Mouse (Mus musculus): Measurements from ENCODE around the gene Pfkfb4. TPM values are rescaled to one million over a fixed set of nuclear protein-coding genes. Genes with fewer than 3 reads are reported as not detected.

Pfkfb4 gene
- polyA plus RNA-seq, 1 experiment from 2014 or later, result 22.8 TPM

GRCm38 (mm10) chr9:108953081-108953636 is 38.4 kb upstream of the Pfkfb4 start, which contains the start of gene Col7a1:
Gene Col7a1 (plus strand): TSS chr9:108953586.
- Histone ChIP-seq H3K4me1 (ENCODE audit: insufficient read depth, low read depth, low read length) (no peaks in the 10 kb centered on the region), H3K4me3 (ENCODE audit: low read depth, low read length) (no peak within 1 kb of the TSS), H3K9me3 (ENCODE audit: low read length) (no peaks in the 10 kb centered on the region), H3K4me2 (replicated peaks; ENCODE audit: low read depth, low read length) (peak within 1 kb of the TSS; percentile 46), H3K9ac (replicated peaks; ENCODE audit: low read depth) (no peak within 1 kb of the TSS), H3K36me3 (ENCODE audit: insufficient read depth, low read length) (peaks cover 12% of the 10 kb centered on the region; the same call in 1 of the 2 replicates), H3K27ac (ENCODE audit: low read length) (no peak within 1 kb of the TSS), H3K27me3 (replicated peaks; ENCODE audit: insufficient read depth, low read length) (no peaks in the 10 kb centered on the region)
- WGBS, result 10% methylated on average over 15 of the region's 15 CpGs
- DNase-seq (ENCODE audit: low spot score) (peak; percentile 58), ATAC-seq (peak; percentile 45)
- no peak for TF ChIP-seq CTCF (IDR thresholded peaks at IDR 0.05)
- no peak for TF ChIP-seq EP300 (IDR thresholded peaks at IDR 0.05)

GRCm38 (mm10) chr9:108955241-108955640 is 36.3 kb upstream of the Pfkfb4 start:
- Histone ChIP-seq H3K4me2 (replicated peaks; ENCODE audit: low read depth, low read length) (no peak overlapping the region), H3K4me3 (ENCODE audit: low read depth, low read length) (no peak overlapping the region), H3K27me3 (replicated peaks; ENCODE audit: insufficient read depth, low read length) (no peaks in the 10 kb centered on the region), H3K27ac (ENCODE audit: low read length) (no peak overlapping the region), H3K9me3 (ENCODE audit: low read length) (no peaks in the 10 kb centered on the region), H3K9ac (replicated peaks; ENCODE audit: low read depth) (no peak overlapping the region), H3K36me3 (ENCODE audit: insufficient read depth, low read length) (peaks cover 2% of the 10 kb centered on the region; the same call in 1 of the 2 replicates), H3K4me1 (ENCODE audit: insufficient read depth, low read depth, low read length) (no peaks in the 10 kb centered on the region)
- TF ChIP-seq EP300 (IDR thresholded peaks at IDR 0.05) (no peak), CTCF (IDR thresholded peaks at IDR 0.05) (no peak)
- DNase-seq (ENCODE audit: low spot score) (no peak), ATAC-seq (no peak)
- WGBS, result 85% methylated on average over 11 of the region's 11 CpGs

- no peak for DNase-seq (ENCODE audit: low spot score)
- Histone ChIP-seq H3K4me2 (replicated peaks; ENCODE audit: low read depth, low read length) (no peak overlapping the region), H3K36me3 (ENCODE audit: insufficient read depth, low read length) (no peaks in the 10 kb centered on the region), H3K27me3 (replicated peaks; ENCODE audit: insufficient read depth, low read length) (no peaks in the 10 kb centered on the region), H3K27ac (ENCODE audit: low read length) (no peak overlapping the region), H3K9me3 (ENCODE audit: low read length) (no peaks in the 10 kb centered on the region), H3K9ac (replicated peaks; ENCODE audit: low read depth) (no peak overlapping the region), H3K4me3 (ENCODE audit: low read depth, low read length) (no peak overlapping the region), H3K4me1 (ENCODE audit: insufficient read depth, low read depth, low read length) (no peaks in the 10 kb centered on the region)
- TF ChIP-seq CTCF (IDR thresholded peaks at IDR 0.05), result no peak
- no peak for TF ChIP-seq EP300 (IDR thresholded peaks at IDR 0.05)
- ATAC-seq, result no peak
- WGBS, result 83% methylated on average over 11 of the region's 11 CpGs
These were observed 35.7 kb upstream of the Pfkfb4 start for GRCm38 (mm10) chr9:108955846-108956245.

- Histone ChIP-seq H3K4me1 (ENCODE audit: insufficient read depth, low read depth, low read length) (no peaks in the 10 kb centered on the region), H3K27ac (ENCODE audit: low read length) (no peak overlapping the region), H3K4me3 (ENCODE audit: low read depth, low read length) (no peak overlapping the region), H3K4me2 (replicated peaks; ENCODE audit: low read depth, low read length) (no peak overlapping the region), H3K9me3 (ENCODE audit: low read length) (no peaks in the 10 kb centered on the region), H3K27me3 (replicated peaks; ENCODE audit: insufficient read depth, low read length) (no peaks in the 10 kb centered on the region), H3K9ac (replicated peaks; ENCODE audit: low read depth) (no peak overlapping the region), H3K36me3 (ENCODE audit: insufficient read depth, low read length) (no peaks in the 10 kb centered on the region)
- WGBS, result 63% methylated on average over 3 of the region's 3 CpGs
- DNase-seq (ENCODE audit: low spot score), result no peak
- TF ChIP-seq CTCF (IDR thresholded peaks at IDR 0.05) (no peak), EP300 (IDR thresholded peaks at IDR 0.05) (no peak)
- ATAC-seq, result no peak
These were observed 28.0 kb upstream of the Pfkfb4 start for GRCm38 (mm10) chr9:108963577-108963976.

GRCm38 (mm10) chr9:108964338-108964737 is 27.2 kb upstream of the Pfkfb4 start:
- TF ChIP-seq CTCF (IDR thresholded peaks at IDR 0.05) (no peak), EP300 (IDR thresholded peaks at IDR 0.05) (no peak)

GRCm38 (mm10) chr9:108970623-108971022 is 21.0 kb upstream of the Pfkfb4 start:
- no peaks in the 10 kb centered on the region for H3K4me1 ChIP-seq (ENCODE audit: insufficient read depth, low read depth, low read length)
- H3K27me3 ChIP-seq (replicated peaks; ENCODE audit: insufficient read depth, low read length), result no peaks in the 10 kb centered on the region
- ATAC-seq (no peak), DNase-seq (ENCODE audit: low spot score) (no peak)
- no peak overlapping the region for H3K4me2 ChIP-seq (replicated peaks; ENCODE audit: low read depth, low read length)
- TF ChIP-seq EP300 (IDR thresholded peaks at IDR 0.05), result no peak
- no peak for TF ChIP-seq CTCF (IDR thresholded peaks at IDR 0.05)
- H3K9me3 ChIP-seq (ENCODE audit: low read length), result no peaks in the 10 kb centered on the region
- no peak overlapping the region for H3K27ac ChIP-seq (ENCODE audit: low read length)
- H3K9ac ChIP-seq (replicated peaks; ENCODE audit: low read depth), result no peak overlapping the region
- H3K36me3 ChIP-seq (ENCODE audit: insufficient read depth, low read length), result no peaks in the 10 kb centered on the region
- 62% methylated on average over 8 of the region's 8 CpGs for whole genome bisulfite sequencing
- H3K4me3 ChIP-seq (ENCODE audit: low read depth, low read length), result no peak overlapping the region

More at GRCm38 (mm10) chr9:108964338-108964737, 27.2 kb upstream of the Pfkfb4 start:
- Histone ChIP-seq H3K4me1 (ENCODE audit: insufficient read depth, low read depth, low read length) (no peaks in the 10 kb centered on the region), H3K36me3 (ENCODE audit: insufficient read depth, low read length) (no peaks in the 10 kb centered on the region), H3K9ac (replicated peaks; ENCODE audit: low read depth) (no peak overlapping the region), H3K9me3 (ENCODE audit: low read length) (no peaks in the 10 kb centered on the region), H3K4me2 (replicated peaks; ENCODE audit: low read depth, low read length) (no peak overlapping the region), H3K27ac (ENCODE audit: low read length) (no peak overlapping the region), H3K4me3 (ENCODE audit: low read depth, low read length) (no peak overlapping the region), H3K27me3 (replicated peaks; ENCODE audit: insufficient read depth, low read length) (no peaks in the 10 kb centered on the region)
- WGBS, result 73% methylated on average over 6 of the region's 6 CpGs
- no peak for DNase-seq (ENCODE audit: low spot score)
- no peak for ATAC-seq

Measured in lung, postnatal 0 days (tissue).